15 mouse cellular contexts compared by ENCODE assay signal in genomic region chr6:25418820-25419219, GRCm38 (mm10).
"Had no signal": no experiment of that assay in that cellular context is flagged by ENCODE, and none has a peak within 500 bp of the region (broad histone marks: within the 10 kb centered on the region; RNA-seq: fewer than 3 reads in every experiment).

No protein-coding gene starts in this region.

- H3K4me3 ChIP-seq: neural tube, embryonic 12.5 days; stomach, embryonic 15.5 days had no signal

- H3K9ac ChIP-seq: neural tube, embryonic 12.5 days; stomach, embryonic 15.5 days had no signal

- H3K27ac ChIP-seq: neural tube, embryonic 12.5 days; stomach, embryonic 15.5 days; stomach, postnatal 0 days had no signal

- DNase-seq: retina, postnatal 1 day; right cerebral cortex, adult 18-20 months; right cerebral cortex, postnatal 14 days; right cerebral cortex, postnatal 25 days; right cerebral cortex, postnatal 4 days; spleen, adult 18-20 months; thymus, adult 18-20 months; thymus, adult 2 months; thymus, postnatal 14 days; thymus, postnatal 25 days; thymus, postnatal 36 days; thymus, postnatal 4 days had no signal

- H3K36me3 ChIP-seq: neural tube, embryonic 12.5 days; stomach, embryonic 15.5 days had no signal

- H3K27me3 ChIP-seq: neural tube, embryonic 12.5 days; stomach, embryonic 15.5 days had no signal

- H3K4me2 ChIP-seq: neural tube, embryonic 12.5 days; stomach, embryonic 15.5 days had no signal

- H3K9me3 ChIP-seq: neural tube, embryonic 12.5 days; stomach, embryonic 15.5 days had no signal

- H3K4me1 ChIP-seq: neural tube, embryonic 12.5 days; stomach, embryonic 15.5 days had no signal
